Mouse (Mus musculus): ENCODE measurements around the gene Kif3c.

DNA sequence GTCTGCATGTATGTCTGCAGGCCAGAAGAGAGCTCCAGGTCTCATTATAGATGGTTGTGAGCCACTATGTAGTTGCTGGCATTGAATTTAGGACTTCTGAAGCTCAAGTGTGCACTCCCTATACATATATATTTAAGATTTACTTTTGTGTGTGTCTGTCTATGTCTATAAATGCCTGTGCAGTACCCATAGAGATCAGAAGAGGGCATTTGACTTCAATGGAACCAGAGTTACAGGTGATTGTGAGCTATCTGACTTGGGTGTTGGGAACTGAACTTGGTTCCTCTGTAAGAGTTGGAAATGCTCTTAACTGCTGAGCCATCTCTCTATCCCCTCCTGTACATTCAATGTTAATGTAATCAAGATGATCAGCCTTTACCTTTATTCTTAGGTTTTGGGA is 66.1 kb downstream of the Kif3c start:
- TF ChIP-seq CTCF (IDR thresholded peaks at IDR 0.05; ENCODE audit: low read depth, low read length), result no peak
- TF ChIP-seq EP300 (IDR thresholded peaks at IDR 0.05; ENCODE audit: insufficient read depth, low read depth, low read length), result no peak
- no peak for TF ChIP-seq POLR2A (IDR thresholded peaks at IDR 0.05; ENCODE audit: insufficient read depth, low read length)

Measured in ES-Bruce4 (cell line).